Mouse (Mus musculus): ENCODE measurements around the gene Madcam1. TPM values are rescaled to one million over a fixed set of nuclear protein-coding genes. Genes with fewer than 3 reads are reported as not detected.
A peak's percentile ranks its signal among the peaks of the same experiment; 100 is the strongest.

Gene Madcam1
- polyA plus RNA-seq, 1 experiment: 22.0 TPM

DNA sequence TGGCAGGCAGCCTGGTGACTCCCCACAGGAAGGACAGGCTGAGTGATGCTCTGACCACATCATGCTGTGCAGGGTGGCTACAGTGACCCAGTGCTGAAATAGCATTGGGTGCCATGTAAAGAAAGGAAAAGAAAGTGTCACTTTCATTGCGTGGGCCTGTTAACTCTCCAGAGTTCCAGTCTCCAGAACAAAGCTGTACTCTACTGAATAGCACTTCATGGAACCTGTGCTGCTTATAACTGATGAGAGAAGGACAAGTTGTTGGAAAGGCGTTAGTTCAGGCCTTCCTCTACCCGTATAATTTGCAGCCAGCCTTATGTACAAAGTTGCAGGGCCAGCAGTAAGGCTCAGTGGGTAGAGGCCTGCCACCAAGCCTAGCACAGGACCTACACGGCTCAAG, 24.4 kb downstream of the Madcam1 start, which contains the start of gene Gzmm:
Gene Gzmm (plus strand): TSS at position 301 of the 400 bp plus-strand sequence.
- Histone ChIP-seq H3K36me3 (ENCODE audit: control insufficient read depth, insufficient read depth, low read length) (peaks cover 31% of the 10 kb centered on the region), H3K4me1 (ENCODE audit: control insufficient read depth, insufficient read depth, insufficient read length) (peaks cover 3% of the 10 kb centered on the region; the same call in 1 of the 2 replicates), H3K4me3 (ENCODE audit: extremely low read depth, insufficient read depth, insufficient read length) (no peak within 1 kb of the TSS), H3K27me3 (ENCODE audit: control insufficient read depth, insufficient read depth, low read length) (no peaks in the 10 kb centered on the region), H3K27ac (ENCODE audit: insufficient read depth, low read length) (no peak within 1 kb of the TSS)
- WGBS: 84% methylated on average over 4 of the region's 4 CpGs
- no peak for DNase-seq (ENCODE audit: low read depth in 1 of 2, low spot score in 2 of 2)
- no peak for TF ChIP-seq CTCF (IDR thresholded peaks at IDR 0.05; ENCODE audit: extremely low read depth, insufficient read depth, insufficient read length, insufficient replicate concordance)
- TF ChIP-seq POLR2A (IDR thresholded peaks at IDR 0.05; ENCODE audit: low read depth, low read length): no peak

GRCm38 (mm10) chr10:79689178-79689577, 24.8 kb downstream of the Madcam1 start:
- Histone ChIP-seq H3K27ac (ENCODE audit: insufficient read depth, low read length) (no peak overlapping the region), H3K36me3 (ENCODE audit: control insufficient read depth, insufficient read depth, low read length) (peaks cover 31% of the 10 kb centered on the region), H3K4me1 (ENCODE audit: control insufficient read depth, insufficient read depth, insufficient read length) (no peaks in the 10 kb centered on the region), H3K4me3 (ENCODE audit: extremely low read depth, insufficient read depth, insufficient read length) (no peak overlapping the region), H3K27me3 (ENCODE audit: control insufficient read depth, insufficient read depth, low read length) (no peaks in the 10 kb centered on the region)
- 88% methylated on average over 3 of the region's 3 CpGs for WGBS
- DNase-seq (ENCODE audit: low read depth in 1 of 2, low spot score in 2 of 2): no peak
- TF ChIP-seq POLR2A (IDR thresholded peaks at IDR 0.05; ENCODE audit: low read depth, low read length) (no peak), CTCF (IDR thresholded peaks at IDR 0.05; ENCODE audit: extremely low read depth, insufficient read depth, insufficient read length, insufficient replicate concordance) (no peak)

DNA sequence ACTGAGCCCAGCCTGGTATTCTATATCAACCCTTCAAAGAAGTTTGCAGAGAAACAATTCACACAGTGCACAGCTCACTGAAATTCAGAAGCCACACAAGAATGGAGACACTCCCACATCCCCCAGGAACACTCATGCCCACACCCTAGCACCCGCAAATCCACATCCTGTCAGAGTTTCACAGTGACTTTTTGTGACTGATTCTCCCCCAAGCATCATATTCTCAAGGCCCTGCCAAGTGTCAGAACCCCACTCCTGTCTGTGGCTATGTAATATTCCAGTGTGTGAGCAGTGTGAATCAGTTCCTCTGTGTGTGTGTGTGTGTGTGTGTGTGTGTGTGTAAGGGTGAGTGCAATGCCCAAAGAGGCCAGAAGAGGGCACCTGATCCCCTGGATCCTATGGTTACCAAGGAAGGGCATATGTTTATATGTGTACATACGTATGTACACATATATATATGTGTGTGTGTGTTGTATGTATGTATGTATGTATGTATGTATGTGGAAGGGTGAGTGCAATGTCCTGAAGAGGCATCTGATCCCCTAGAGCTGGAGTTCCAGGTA, 27.7 kb downstream of the Madcam1 start:
- WGBS: 91% methylated on average over 2 of the region's 2 CpGs
- no peak for DNase-seq (ENCODE audit: low read depth in 1 of 2, low spot score in 2 of 2)
- Histone ChIP-seq H3K27ac (ENCODE audit: insufficient read depth, low read length) (no peak overlapping the region), H3K27me3 (ENCODE audit: control insufficient read depth, insufficient read depth, low read length) (no peaks in the 10 kb centered on the region), H3K4me3 (ENCODE audit: extremely low read depth, insufficient read depth, insufficient read length) (no peak overlapping the region), H3K4me1 (ENCODE audit: control insufficient read depth, insufficient read depth, insufficient read length) (no peaks in the 10 kb centered on the region), H3K36me3 (ENCODE audit: control insufficient read depth, insufficient read depth, low read length) (peaks cover 12% of the 10 kb centered on the region)
- no peak for TF ChIP-seq CTCF (IDR thresholded peaks at IDR 0.05; ENCODE audit: extremely low read depth, insufficient read depth, insufficient read length, insufficient replicate concordance)
- TF ChIP-seq POLR2A (IDR thresholded peaks at IDR 0.05; ENCODE audit: low read depth, low read length): no peak

DNA sequence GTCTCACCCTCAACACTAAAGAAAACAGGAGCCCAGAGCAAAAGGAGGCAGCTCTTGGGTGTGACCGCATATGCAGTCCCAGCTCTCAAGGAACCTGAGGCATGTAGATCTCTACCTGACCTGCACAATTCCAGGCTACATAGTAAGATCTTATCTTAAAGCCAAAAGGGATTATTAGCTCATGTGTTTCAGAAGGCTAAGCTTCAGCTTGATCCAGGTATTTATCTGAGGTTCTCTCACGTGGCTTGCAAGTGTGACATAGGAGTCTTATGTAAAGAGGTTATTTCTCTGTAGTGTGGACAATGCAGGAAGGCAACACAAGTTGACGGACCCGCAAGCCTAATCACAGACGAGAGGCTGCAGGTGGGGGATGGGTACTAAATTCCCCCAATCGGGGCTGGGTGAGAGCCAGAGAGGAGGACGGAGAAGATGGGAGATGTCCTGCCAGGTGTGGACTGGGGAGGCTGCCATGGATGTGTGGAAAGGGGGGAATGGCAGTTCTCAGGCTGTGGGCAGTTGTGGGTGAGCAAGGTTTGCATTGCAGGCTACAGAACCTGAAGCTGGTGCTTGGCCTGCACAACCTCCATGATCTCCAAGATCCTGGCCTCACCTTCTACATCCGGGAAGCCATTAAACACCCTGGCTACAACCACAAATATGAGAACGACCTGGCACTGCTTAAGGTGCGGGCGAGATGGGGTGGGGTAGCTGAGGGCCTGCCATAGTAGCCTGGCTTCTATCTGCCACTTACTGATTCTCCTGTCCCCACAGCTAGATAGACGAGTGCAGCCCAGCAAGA, 29.4 kb downstream of the Madcam1 start:
- DNase-seq (ENCODE audit: low read depth in 1 of 2, low spot score in 2 of 2): no peak
- H3K4me3 ChIP-seq (ENCODE audit: extremely low read depth, insufficient read depth, insufficient read length): no peak overlapping the region
- 81% methylated on average over 12 of the region's 12 CpGs for WGBS

DNA sequence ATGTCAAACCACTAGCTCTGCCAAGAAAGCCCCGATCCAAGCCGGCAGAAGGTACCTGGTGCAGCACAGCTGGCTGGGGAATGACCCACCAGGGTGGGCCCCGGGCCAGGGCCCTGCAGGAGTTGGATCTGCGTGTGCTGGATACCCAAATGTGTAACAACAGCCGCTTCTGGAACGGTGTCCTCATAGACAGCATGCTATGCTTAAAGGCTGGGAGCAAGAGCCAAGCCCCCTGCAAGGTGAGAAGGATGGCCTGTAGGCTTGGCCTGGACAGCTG, 30.0 kb downstream of the Madcam1 start:
- Histone ChIP-seq H3K27ac (ENCODE audit: insufficient read depth, low read length) (no peak overlapping the region), H3K4me3 (ENCODE audit: extremely low read depth, insufficient read depth, insufficient read length) (no peak overlapping the region), H3K36me3 (ENCODE audit: control insufficient read depth, insufficient read depth, low read length) (no peaks in the 10 kb centered on the region), H3K27me3 (ENCODE audit: control insufficient read depth, insufficient read depth, low read length) (no peaks in the 10 kb centered on the region), H3K4me1 (ENCODE audit: control insufficient read depth, insufficient read depth, insufficient read length) (no peaks in the 10 kb centered on the region)
- no peak for DNase-seq (ENCODE audit: low read depth in 1 of 2, low spot score in 2 of 2)
- no peak for TF ChIP-seq POLR2A (IDR thresholded peaks at IDR 0.05; ENCODE audit: low read depth, low read length)
- TF ChIP-seq CTCF (IDR thresholded peaks at IDR 0.05; ENCODE audit: extremely low read depth, insufficient read depth, insufficient read length, insufficient replicate concordance): no peak
- 90% methylated on average over 6 of the region's 6 CpGs for whole genome bisulfite sequencing

More for the DNA sequence above, 29.4 kb downstream of the Madcam1 start:
- no peaks in the 10 kb centered on the region; the same call in 1 of the 2 replicates for H3K36me3 ChIP-seq (ENCODE audit: control insufficient read depth, insufficient read depth, low read length)
- no peaks in the 10 kb centered on the region for H3K4me1 ChIP-seq (ENCODE audit: control insufficient read depth, insufficient read depth, insufficient read length)
- no peaks in the 10 kb centered on the region for H3K27me3 ChIP-seq (ENCODE audit: control insufficient read depth, insufficient read depth, low read length)
- TF ChIP-seq POLR2A (IDR thresholded peaks at IDR 0.05; ENCODE audit: low read depth, low read length): no peak
- no peak for TF ChIP-seq CTCF (IDR thresholded peaks at IDR 0.05; ENCODE audit: extremely low read depth, insufficient read depth, insufficient read length, insufficient replicate concordance)
- no peak overlapping the region for H3K27ac ChIP-seq (ENCODE audit: insufficient read depth, low read length)

GRCm38 (mm10) chr10:79695231-79696128, 31.1 kb downstream of the Madcam1 start:
- Histone ChIP-seq H3K27ac (ENCODE audit: insufficient read depth, low read length) (no peak overlapping the region), H3K4me3 (ENCODE audit: extremely low read depth, insufficient read depth, insufficient read length) (no peak overlapping the region), H3K36me3 (ENCODE audit: control insufficient read depth, insufficient read depth, low read length) (no peaks in the 10 kb centered on the region), H3K4me1 (ENCODE audit: control insufficient read depth, insufficient read depth, insufficient read length) (no peaks in the 10 kb centered on the region), H3K27me3 (ENCODE audit: control insufficient read depth, insufficient read depth, low read length) (no peaks in the 10 kb centered on the region)
- 62% methylated on average over 13 of the region's 13 CpGs for WGBS
- TF ChIP-seq CTCF (IDR thresholded peaks at IDR 0.05; ENCODE audit: extremely low read depth, insufficient read depth, insufficient read length, insufficient replicate concordance): peak; percentile 87; the same call in 1 of the 2 replicates
- TF ChIP-seq POLR2A (IDR thresholded peaks at IDR 0.05; ENCODE audit: low read depth, low read length): no peak
- peak; percentile 42 to 72 for DNase-seq (ENCODE audit: low read depth in 1 of 2, low spot score in 2 of 2)

Measured in spleen, adult 2 months (tissue).